Mouse (Mus musculus) neural tube, embryonic 14.5 days (tissue): ENCODE results near the gene Gabpb2. TPM values are rescaled to one million over a fixed set of nuclear protein-coding genes. Genes with fewer than 3 reads are reported as not detected.

ENCODE experiments used
- ATAC-seq: fragments of 200-750 bp; cut with Nextera tagmentation; 2 replicates; pipeline ENCODE4 v1.8.0; 2017; ENCODE audit warnings: low read depth, mild to moderate bottlenecking, moderate TSS enrichment, moderate library complexity
- H3K27ac ChIP-seq: fragments of 300-500 bp; sonication (generic); 2 replicates; pipeline ENCODE4 v1.5.1; 2014; ENCODE audit warnings: low read depth, mild to moderate bottlenecking, control low read depth, low read length, moderate library complexity, mixed read lengths
- H3K27me3 ChIP-seq: fragments of 300-500 bp; sonication (generic); 2 replicates; pipeline ENCODE4 v1.6.1; 2014; ENCODE audit warnings: low read length; ENCODE audit not compliant: control insufficient read depth, insufficient read depth
- H3K36me3 ChIP-seq: fragments of 300-500 bp; sonication (generic); 2 replicates; pipeline ENCODE4 v1.6.1; 2014; ENCODE audit warnings: low read length, mixed read lengths; ENCODE audit not compliant: control insufficient read depth, insufficient read depth
- H3K4me1 ChIP-seq: fragments of 300-500 bp; sonication (generic); 2 replicates; pipeline ENCODE4 v1.6.1; 2014; ENCODE audit warnings: low read length; ENCODE audit not compliant: control insufficient read depth, insufficient read depth
- H3K4me2 ChIP-seq: fragments of 300-500 bp; sonication (generic); 2 replicates; pipeline ENCODE4 v1.6.1; 2014; ENCODE audit warnings: mild to moderate bottlenecking, low read depth, low read length, control low read depth
- H3K4me3 ChIP-seq: fragments of 300-500 bp; sonication (generic); 2 replicates; pipeline ENCODE4 v1.5.1; 2014; ENCODE audit warnings: low read depth, low read length, control low read depth, mixed read lengths
- H3K9ac ChIP-seq: fragments of 300-500 bp; sonication (generic); replicated peaks from 2 replicates; pipeline ENCODE4 v1.6.1; 2014; ENCODE audit warnings: low read depth, mild to moderate bottlenecking, control low read depth, low read length, mixed read lengths
- H3K9me3 ChIP-seq: fragments of 300-500 bp; sonication (generic); 2 replicates; pipeline ENCODE4 v1.6.1; 2016; ENCODE audit warnings: low read length; ENCODE audit not compliant: control insufficient read depth
- WGBS: fragments of 180-500 bp; shearing (Covaris S2); extraction: QIAGEN DNeasy Blood & Tissue Kit; methylation state at CpG from one replicate; pipeline ENCODE4 v1.1.7; 2014; 5-methylcytosine and 5-hydroxymethylcytosine counted together
- polyA plus RNA-seq: library from polyadenylated mRNA; unstranded; fragments of >200 nt; fragmentation: Nextera tagmentation; extraction: Ambion mirVana; gene quantifications from 2 replicates; pipeline ENCODE4 v1.2.1, GENCODE M21; 2014

The Gabpb2 gene
- 3.4 and 4.7 TPM in 2 replicates for polyA plus RNA-seq

DNA sequence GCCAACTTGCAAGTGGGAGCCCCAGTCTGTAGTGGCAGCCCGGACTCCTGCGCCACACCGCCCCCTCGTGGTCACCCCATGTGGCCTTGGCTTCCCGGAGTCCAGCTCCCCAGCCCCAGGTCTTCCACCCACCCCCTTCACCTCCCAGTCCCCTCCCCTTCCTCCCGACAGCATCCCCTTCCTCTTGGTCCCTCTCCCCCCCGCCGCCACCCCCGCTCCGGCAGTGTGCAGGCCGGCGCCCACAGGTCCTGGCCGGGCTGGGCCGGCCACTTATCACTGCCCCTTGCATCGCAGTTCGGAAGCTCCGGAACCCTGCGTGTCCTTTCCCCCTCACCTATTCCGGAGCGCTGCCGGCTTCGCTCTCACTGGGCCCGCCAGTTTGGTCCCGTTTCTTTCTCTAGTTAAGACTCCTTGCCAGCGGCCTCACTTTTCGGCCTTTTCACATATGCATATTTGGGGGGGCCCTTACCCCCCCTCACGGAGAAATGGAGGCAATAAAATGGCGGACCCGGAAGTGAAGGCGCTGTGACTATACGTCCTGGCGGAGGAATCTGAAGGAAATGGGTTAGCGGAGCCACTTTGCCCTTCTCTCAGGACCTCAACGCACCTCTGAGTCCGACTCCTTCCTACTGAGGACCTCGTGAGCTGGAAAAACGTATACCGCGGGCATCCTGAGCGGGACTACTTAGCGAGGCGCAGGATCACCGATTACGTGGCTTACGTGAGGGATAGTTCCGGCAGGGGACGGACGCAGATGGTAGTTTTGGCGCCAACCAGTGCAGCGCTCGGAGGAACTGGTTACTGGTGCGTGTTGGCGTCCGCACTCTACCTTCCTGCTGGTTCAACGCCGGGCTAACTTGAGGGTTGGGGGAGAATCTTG is at the start of gene Gabpb2:
Gabpb2 (minus strand) TSS at position 662 of the 880 bp plus-strand sequence.
- Histone ChIP-seq H3K4me2 (peak within 1 kb of the TSS; percentile 41), H3K9ac (peak within 1 kb of the TSS; percentile 53), H3K27me3 (no peaks in the 10 kb centered on the region), H3K36me3 (peaks cover 11% of the 10 kb centered on the region; the same call in 1 of the 2 replicates), H3K4me1 (no peaks in the 10 kb centered on the region), H3K4me3 (peak within 1 kb of the TSS; percentile 42), H3K9me3 (no peaks in the 10 kb centered on the region), H3K27ac (peak within 1 kb of the TSS; percentile 82)
- under 1% methylated on average over 56 of the region's 56 CpGs for WGBS
- ATAC-seq: peak; percentile 88

DNA sequence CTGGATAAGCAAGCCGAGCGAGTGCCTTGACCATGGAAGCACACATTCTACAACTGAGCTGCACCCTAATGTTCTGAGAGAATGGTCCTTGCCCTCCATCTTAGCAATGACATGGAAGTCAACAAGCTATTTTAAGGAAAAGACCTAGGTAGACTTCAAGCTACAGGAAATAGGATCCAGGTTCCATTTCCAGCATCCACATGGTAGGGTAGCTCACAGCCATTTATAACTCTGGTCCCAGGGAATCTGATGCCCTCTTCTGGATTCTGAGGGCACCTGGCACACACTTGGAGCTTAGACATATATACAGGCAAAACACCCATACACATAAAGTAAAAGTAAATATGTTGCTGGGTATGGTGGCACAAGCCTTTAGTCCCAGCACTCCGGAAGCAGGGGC is 48.3 kb upstream of the Gabpb2 start:
- no peak for ATAC-seq
- no peak overlapping the region for H3K27ac ChIP-seq
- H3K9ac ChIP-seq: no peak overlapping the region
- no peaks in the 10 kb centered on the region for H3K27me3 ChIP-seq
- no peak overlapping the region for H3K4me2 ChIP-seq
- WGBS: 97% methylated on average over 3 of the region's 3 CpGs
- H3K36me3 ChIP-seq: peaks cover 9% of the 10 kb centered on the region
- H3K9me3 ChIP-seq: no peaks in the 10 kb centered on the region
- H3K4me3 ChIP-seq: no peak overlapping the region
- H3K4me1 ChIP-seq: no peaks in the 10 kb centered on the region

DNA sequence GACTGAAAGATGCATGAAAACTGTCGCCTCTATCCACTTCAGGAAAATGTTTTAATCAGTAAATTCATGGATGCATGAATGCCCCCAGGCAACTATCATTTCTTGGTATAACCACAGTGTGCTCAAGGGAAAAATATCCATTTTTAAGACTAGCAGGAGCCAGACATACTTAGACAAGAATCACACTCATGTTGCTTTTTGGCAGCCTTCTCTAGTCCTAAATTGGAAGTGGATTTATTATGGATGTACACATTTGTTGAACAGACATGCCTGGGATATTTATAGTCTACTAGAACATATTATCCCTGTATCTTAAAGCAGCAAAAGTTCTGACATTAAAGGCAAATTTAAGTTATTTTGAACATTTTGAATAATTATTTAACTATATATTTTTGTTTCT is 47.0 kb upstream of the Gabpb2 start:
- H3K27me3 ChIP-seq: no peaks in the 10 kb centered on the region
- peaks cover 11% of the 10 kb centered on the region for H3K36me3 ChIP-seq
- no peak for ATAC-seq
- H3K4me2 ChIP-seq: no peak overlapping the region
- H3K4me3 ChIP-seq: no peak overlapping the region
- H3K27ac ChIP-seq: no peak overlapping the region
- no peaks in the 10 kb centered on the region for H3K9me3 ChIP-seq
- 59% methylated on average over 1 of the region's 1 CpGs for WGBS
- H3K9ac ChIP-seq: no peak overlapping the region
- no peaks in the 10 kb centered on the region for H3K4me1 ChIP-seq

DNA sequence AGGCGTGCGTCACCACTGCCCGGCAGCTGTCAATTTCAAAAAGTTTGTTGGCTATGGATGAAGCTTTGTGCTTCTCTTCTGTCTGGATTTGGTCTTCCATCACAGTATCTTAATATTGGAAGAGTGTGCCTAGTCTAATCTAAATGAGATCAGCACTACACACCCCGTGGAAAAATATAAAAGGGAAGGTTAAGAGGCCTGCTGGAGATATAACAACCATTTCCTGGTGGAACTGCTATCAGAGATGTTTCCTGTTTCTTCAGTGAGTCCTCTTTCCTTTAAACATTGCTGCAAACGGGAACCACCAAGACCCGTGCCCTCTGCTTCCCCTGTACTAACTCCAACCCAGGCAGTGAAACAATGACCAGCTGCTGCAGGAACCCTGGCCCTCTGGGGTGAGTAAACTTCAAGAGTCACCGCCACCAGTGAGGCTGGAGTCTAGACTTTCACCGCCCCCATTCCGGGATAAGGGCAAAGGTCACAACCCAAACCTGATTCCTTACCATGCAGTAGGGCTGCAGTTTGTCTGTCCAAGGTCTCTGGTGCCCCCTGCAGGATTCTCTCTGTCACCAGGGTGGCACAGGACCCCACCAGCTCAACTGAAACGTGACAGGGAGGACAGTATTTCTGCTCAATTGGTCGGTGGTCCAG is 45.5 kb upstream of the Gabpb2 start:
- H3K9me3 ChIP-seq: no peaks in the 10 kb centered on the region
- peaks cover 19% of the 10 kb centered on the region for H3K36me3 ChIP-seq
- no peak overlapping the region for H3K27ac ChIP-seq
- ATAC-seq: no peak
- no peaks in the 10 kb centered on the region for H3K4me1 ChIP-seq
- H3K27me3 ChIP-seq: no peaks in the 10 kb centered on the region
- H3K4me2 ChIP-seq: no peak overlapping the region
- no peak overlapping the region for H3K4me3 ChIP-seq
- H3K9ac ChIP-seq: no peak overlapping the region
- 54% methylated on average over 11 of the region's 11 CpGs for WGBS

DNA sequence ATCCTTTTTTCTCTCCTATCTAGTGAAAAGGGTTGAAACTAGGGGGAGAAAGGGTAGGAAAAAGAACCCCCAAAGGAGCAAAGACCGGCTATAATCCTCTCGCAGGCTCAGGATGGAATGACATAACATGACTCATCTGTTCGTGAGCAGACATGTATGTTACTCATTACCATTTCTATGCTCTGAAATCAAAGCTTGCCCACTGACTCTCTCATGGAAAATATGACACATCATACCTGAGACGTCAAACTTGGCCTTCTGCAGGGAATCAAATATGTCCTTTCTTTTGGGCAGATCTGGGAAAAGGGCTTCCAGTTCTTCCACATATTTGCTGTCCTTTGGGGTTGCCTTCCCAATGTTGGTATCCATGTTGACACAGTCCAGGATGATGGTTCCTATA is 44.3 kb upstream of the Gabpb2 start:
- Histone ChIP-seq H3K4me3 (no peak overlapping the region), H3K9me3 (no peaks in the 10 kb centered on the region), H3K4me2 (no peak overlapping the region), H3K36me3 (peaks cover 26% of the 10 kb centered on the region), H3K27me3 (no peaks in the 10 kb centered on the region), H3K9ac (no peak overlapping the region), H3K4me1 (no peaks in the 10 kb centered on the region), H3K27ac (no peak overlapping the region)
- WGBS: 88% methylated on average over 4 of the region's 4 CpGs
- no peak for ATAC-seq

DNA sequence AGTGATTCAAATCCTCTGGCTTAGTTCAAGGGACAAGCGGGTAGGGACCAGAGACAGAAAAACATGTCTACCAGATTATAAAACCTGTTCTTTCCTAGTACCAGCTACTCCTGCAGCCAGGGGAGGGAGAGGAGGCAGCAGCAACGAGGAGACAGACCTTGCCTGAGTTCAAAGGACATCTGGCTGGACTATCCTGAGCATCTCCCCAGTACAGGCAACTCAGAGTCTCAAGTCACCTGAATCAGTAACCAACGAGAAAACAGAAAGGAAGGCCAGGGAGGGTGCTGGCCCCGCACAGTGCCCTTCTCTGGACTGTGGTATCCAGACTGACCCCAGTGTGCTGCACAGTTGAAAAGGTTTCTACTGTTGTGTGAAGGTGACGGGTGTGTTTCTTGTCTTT is 39.2 kb upstream of the Gabpb2 start:
- no peak overlapping the region for H3K4me3 ChIP-seq
- H3K4me2 ChIP-seq: no peak overlapping the region
- H3K36me3 ChIP-seq: peaks cover 45% of the 10 kb centered on the region
- H3K9me3 ChIP-seq: no peaks in the 10 kb centered on the region
- 79% methylated on average over 5 of the region's 5 CpGs for WGBS
- H3K9ac ChIP-seq: no peak overlapping the region
- H3K27ac ChIP-seq: no peak overlapping the region
- H3K27me3 ChIP-seq: no peaks in the 10 kb centered on the region
- no peak for ATAC-seq
- no peaks in the 10 kb centered on the region for H3K4me1 ChIP-seq

DNA sequence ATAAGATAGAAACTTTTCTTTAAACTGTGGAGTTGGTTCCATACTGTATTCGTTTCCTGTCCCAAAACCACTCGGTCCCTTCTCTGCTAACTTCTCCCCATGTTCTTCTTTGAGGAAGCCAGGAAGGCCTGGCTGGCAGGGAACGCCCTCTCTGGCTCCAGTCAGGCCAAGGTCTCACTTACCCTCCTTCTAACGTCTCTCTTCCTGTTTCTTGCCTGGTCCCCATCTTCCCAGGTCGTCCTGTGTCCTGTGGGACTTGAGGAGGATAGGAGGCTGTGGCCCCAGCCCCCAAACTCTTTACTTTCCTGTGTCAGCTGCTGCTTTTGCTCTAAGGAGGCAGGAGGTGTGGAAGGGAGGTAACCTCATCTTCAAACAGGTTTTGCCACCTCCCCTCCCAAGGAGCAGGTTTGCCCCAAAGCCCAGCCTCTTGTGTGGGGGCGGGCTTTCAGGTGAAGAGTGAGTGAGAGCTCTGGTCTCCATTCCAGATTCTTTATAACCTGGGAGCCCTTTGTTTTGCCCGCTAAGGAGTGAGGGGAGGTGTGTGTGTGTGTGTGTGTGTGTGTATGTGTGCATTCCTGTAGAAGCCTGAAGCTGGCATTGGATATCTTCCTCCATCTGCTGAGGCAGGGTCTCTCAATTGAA is 33.2 kb upstream of the Gabpb2 start, which contains the start of gene Bnipl:
Bnipl (minus strand) TSS at position 411 of the 642 bp plus-strand sequence.
- Histone ChIP-seq H3K9ac (no peak within 1 kb of the TSS), H3K4me3 (no peak within 1 kb of the TSS), H3K36me3 (peaks cover 15% of the 10 kb centered on the region), H3K9me3 (no peaks in the 10 kb centered on the region), H3K27me3 (no peaks in the 10 kb centered on the region), H3K4me1 (no peaks in the 10 kb centered on the region), H3K4me2 (no peak within 1 kb of the TSS), H3K27ac (no peak within 1 kb of the TSS)
- 58% methylated on average over 7 of the region's 7 CpGs for WGBS
- ATAC-seq: no peak

GRCm38 (mm10) chr3:95250361-95250760 is 32.6 kb upstream of the Gabpb2 start:
- H3K4me3 ChIP-seq: no peak overlapping the region
- no peak overlapping the region for H3K4me2 ChIP-seq
- no peak for ATAC-seq

More at GRCm38 (mm10) chr3:95250361-95250760, 32.6 kb upstream of the Gabpb2 start:
- H3K27ac ChIP-seq: no peak overlapping the region
- WGBS: 76% methylated on average over 5 of the region's 5 CpGs
- H3K36me3 ChIP-seq: peaks cover 10% of the 10 kb centered on the region
- H3K27me3 ChIP-seq: no peaks in the 10 kb centered on the region
- no peaks in the 10 kb centered on the region for H3K9me3 ChIP-seq
- H3K9ac ChIP-seq: no peak overlapping the region
- no peaks in the 10 kb centered on the region for H3K4me1 ChIP-seq
